Mouse (Mus musculus): ENCODE results near the gene Mbd3.
A peak's percentile ranks its signal among the peaks of the same experiment; 100 is the strongest.

The Mbd3 gene

GRCm38 (mm10) chr10:80423562-80423961 is 24.2 kb upstream of the Mbd3 start:
- no peak for DNase-seq (ENCODE audit: low spot score in 2 of 2)

- DNase-seq (ENCODE audit: low spot score in 2 of 2) = no peak
Measured at GRCm38 (mm10) chr10:80421651-80422472, 22.5 kb upstream of the Mbd3 start.

GRCm38 (mm10) chr10:80421208-80421607 is 21.9 kb upstream of the Mbd3 start:
- no peak for DNase-seq (ENCODE audit: low spot score in 2 of 2)

GRCm38 (mm10) chr10:80420729-80421128 is 21.4 kb upstream of the Mbd3 start:
- DNase-seq (ENCODE audit: low spot score in 2 of 2) = no peak

GRCm38 (mm10) chr10:80419419-80419818 is 20.1 kb upstream of the Mbd3 start:
- DNase-seq (ENCODE audit: low spot score in 2 of 2) = no peak

- DNase-seq (ENCODE audit: low spot score in 2 of 2) = no peak
Measured at GRCm38 (mm10) chr10:80418311-80418710, 19.0 kb upstream of the Mbd3 start.

- DNase-seq (ENCODE audit: low spot score in 2 of 2) = no peak
Measured at GRCm38 (mm10) chr10:80417841-80418240, 18.5 kb upstream of the Mbd3 start.

GRCm38 (mm10) chr10:80417371-80417770 is 18.0 kb upstream of the Mbd3 start:
- DNase-seq (ENCODE audit: low spot score in 2 of 2) = no peak

- DNase-seq (ENCODE audit: low spot score in 2 of 2) = no peak
Measured at GRCm38 (mm10) chr10:80415566-80415965, 16.2 kb upstream of the Mbd3 start.

- DNase-seq (ENCODE audit: low spot score in 2 of 2) = peak; percentile 70 to 71
Measured at GRCm38 (mm10) chr10:80412656-80413541, 13.5 kb upstream of the Mbd3 start.

- DNase-seq (ENCODE audit: low spot score in 2 of 2) = no peak
Measured at GRCm38 (mm10) chr10:80407924-80408323, 8.6 kb upstream of the Mbd3 start.

- DNase-seq (ENCODE audit: low spot score in 2 of 2) = peak; percentile 93
Measured at GRCm38 (mm10) chr10:80406684-80407501, 7.5 kb upstream of the Mbd3 start, which contains the start of gene Uqcr11. Uqcr11 (minus strand) TSS chr10:80406830.

- DNase-seq (ENCODE audit: low spot score in 2 of 2) = no peak
Measured at GRCm38 (mm10) chr10:80405481-80406173, 6.3 kb upstream of the Mbd3 start.

- DNase-seq (ENCODE audit: low spot score in 2 of 2) = no peak
Measured at GRCm38 (mm10) chr10:80403044-80403692, 3.8 kb upstream of the Mbd3 start.

- DNase-seq (ENCODE audit: low spot score in 2 of 2) = no peak
Measured at GRCm38 (mm10) chr10:80400704-80401161, 1.4 kb upstream of the Mbd3 start.

- DNase-seq (ENCODE audit: low spot score in 2 of 2) = no peak
Measured at GRCm38 (mm10) chr10:80399973-80400703, 788 bp upstream of the Mbd3 start.

GRCm38 (mm10) chr10:80398719-80399190 is 595 bp downstream of the Mbd3 start:
- DNase-seq (ENCODE audit: low spot score in 2 of 2) = peak; percentile 96 to 98

GRCm38 (mm10) chr10:80398174-80398535 is 1.2 kb downstream of the Mbd3 start:
- no peak for DNase-seq (ENCODE audit: low spot score in 2 of 2)

- no peak for DNase-seq (ENCODE audit: low spot score in 2 of 2)
Measured at GRCm38 (mm10) chr10:80397524-80398173, 1.7 kb downstream of the Mbd3 start.

All from frontal cortex, postnatal 36 days (tissue).